Mouse (Mus musculus) ES-E14 (cell line): ENCODE results near the gene Cd96. TPM values are rescaled to one million over a fixed set of nuclear protein-coding genes. Genes with fewer than 3 reads are reported as not detected.

Experiments
- DNase-seq: peaks from one replicate; pipeline ENCODE4 v3.0.0-alpha.2; 2013; ENCODE audit warnings: low read depth, low spot score
- H3K27ac ChIP-seq: 2 replicates; pipeline ENCODE4 v1.5.1; 2012; ENCODE audit warnings: low read depth, mild to moderate bottlenecking, low read length, moderate library complexity, mixed read lengths; ENCODE audit not compliant: poor library complexity, insufficient read depth, severe bottlenecking
- H3K36me3 ChIP-seq: 2 replicates; pipeline ENCODE4 v1.6.1; 2012; ENCODE audit warnings: mild to moderate bottlenecking, low read length, moderate library complexity, mixed read lengths; ENCODE audit not compliant: control insufficient read depth, poor library complexity, insufficient read depth, severe bottlenecking
- H3K4me1 ChIP-seq, 2 experiments: fragments of 150-350 bp in 1 of 2; sonication (generic) in 1 of 2; 2 replicates each; pipeline ENCODE4 v1.6.1; 2012; ENCODE audit warnings: low read length in 2 of 2, mild to moderate bottlenecking in 1 of 2, mixed read lengths in 1 of 2; ENCODE audit not compliant: control insufficient read depth in 2 of 2, insufficient read depth in 2 of 2, poor library complexity in 1 of 2
- H3K4me3 ChIP-seq, 2 experiments: fragments of 150-350 bp in 1 of 2; sonication (generic) in 1 of 2; 2 replicates each; pipeline ENCODE4 v1.5.1; 2012; ENCODE audit warnings: low read length in 2 of 2, low read depth in 1 of 2, mild to moderate bottlenecking in 1 of 2, mixed read lengths in 1 of 2; ENCODE audit not compliant: insufficient read depth in 1 of 2, poor library complexity in 1 of 2, severe bottlenecking in 1 of 2
- H3K9ac ChIP-seq: 2 replicates; pipeline ENCODE4 v1.6.1; 2012; ENCODE audit warnings: low read depth, mild to moderate bottlenecking, low read length, mixed read lengths; ENCODE audit not compliant: poor library complexity, insufficient read depth, severe bottlenecking
- H3K9me3 ChIP-seq: fragments of 150-350 bp; sonication (generic); 2 replicates; pipeline ENCODE4 v1.6.1; 2012; ENCODE audit warnings: low read depth, mild to moderate bottlenecking, low read length; ENCODE audit not compliant: control insufficient read depth, insufficient read depth
- CHD2 ChIP-seq: IDR thresholded peaks from 2 replicates; pipeline ENCODE4 v1.6.1; 2014; ENCODE audit warnings: mild to moderate bottlenecking, low read depth, low read length, inconsistent platforms
- HCFC1 ChIP-seq: IDR thresholded peaks from 2 replicates; pipeline ENCODE4 v1.6.1; 2012; ENCODE audit warnings: low read length, inconsistent platforms, borderline replicate concordance; ENCODE audit not compliant: insufficient read depth
- MAFK ChIP-seq: IDR thresholded peaks from 2 replicates; pipeline ENCODE4 v1.6.1; 2014; ENCODE audit warnings: mild to moderate bottlenecking, low read depth, low read length, inconsistent platforms; ENCODE audit not compliant: insufficient read depth
- ZC3H11A ChIP-seq: IDR thresholded peaks from 2 replicates; pipeline ENCODE4 v1.6.1; 2012; ENCODE audit warnings: low read depth, mild to moderate bottlenecking, inconsistent platforms, low read length, borderline replicate concordance
- ZNF384 ChIP-seq: IDR thresholded peaks from 2 replicates; pipeline ENCODE4 v1.6.1; 2012; ENCODE audit warnings: low read depth, low read length, inconsistent platforms
- in situ Hi-C, 2 experiments: fragments of 600-800 bp; cut with MboI; formaldehyde crosslinking; loops; one replicate each; pipeline ENCODE4 v1.15.1; 2025; ENCODE audit warnings: low sequenced_read_pairs in 2 of 2, inconsistent platforms in 1 of 2; ENCODE audit not compliant: unreplicated experiment in 2 of 2
- total RNA-seq: library from RNA; depleted of rRNA; stranded (reverse); fragments of 300-350 nt; gene quantifications from 2 replicates; pipeline ENCODE4 v1.2.3, GENCODE M21; 2012

Cd96 gene
- total RNA-seq, 1 experiment = 0.71 TPM

- no peak overlapping the region for H3K27ac ChIP-seq
- no peak for TF ChIP-seq MAFK
- no peak for TF ChIP-seq ZC3H11A
- no peak for TF ChIP-seq CHD2
- no peak for TF ChIP-seq ZNF384
- TF ChIP-seq HCFC1 = no peak
- H3K4me3 ChIP-seq = no peak overlapping the region
- H3K4me1 ChIP-seq = peaks cover 0 to 2% of the 10 kb centered on the region in 2 experiments; a peak in 1 of 4 replicates
- no peaks in the 10 kb centered on the region for H3K9me3 ChIP-seq
- no peak for DNase-seq
- H3K36me3 ChIP-seq = no peaks in the 10 kb centered on the region
- H3K9ac ChIP-seq = no peak overlapping the region
- in situ Hi-C loops = no loop called here
These were observed 2.4 kb downstream of the Cd96 start for GRCm38 (mm10) chr16:46117645-46118044.

GRCm38 (mm10) chr16:46114727-46115126 is 5.3 kb downstream of the Cd96 start:
- H3K9ac ChIP-seq = no peak overlapping the region
- H3K4me1 ChIP-seq = no peaks in the 10 kb centered on the region
- H3K36me3 ChIP-seq = no peaks in the 10 kb centered on the region
- TF ChIP-seq HCFC1 = no peak
- no peak for TF ChIP-seq MAFK
- no peak for TF ChIP-seq CHD2
- no peak for TF ChIP-seq ZC3H11A
- no peak for TF ChIP-seq ZNF384
- H3K4me3 ChIP-seq = no peak overlapping the region
- in situ Hi-C loops = no loop called here
- DNase-seq = no peak
- H3K27ac ChIP-seq = no peak overlapping the region
- H3K9me3 ChIP-seq = no peaks in the 10 kb centered on the region

GRCm38 (mm10) chr16:46109536-46109935 is 10.5 kb downstream of the Cd96 start:
- Histone ChIP-seq H3K36me3 (no peaks in the 10 kb centered on the region), H3K4me3 (no peak overlapping the region), H3K27ac (no peak overlapping the region), H3K9ac (no peak overlapping the region), H3K9me3 (no peaks in the 10 kb centered on the region), H3K4me1 (peaks cover 0 to 3% of the 10 kb centered on the region in 2 experiments; a peak in 1 of 4 replicates)
- DNase-seq = no peak
- TF ChIP-seq ZNF384 (no peak), HCFC1 (no peak), CHD2 (no peak), MAFK (no peak), ZC3H11A (no peak)
- in situ Hi-C loops = no loop called here

DNA sequence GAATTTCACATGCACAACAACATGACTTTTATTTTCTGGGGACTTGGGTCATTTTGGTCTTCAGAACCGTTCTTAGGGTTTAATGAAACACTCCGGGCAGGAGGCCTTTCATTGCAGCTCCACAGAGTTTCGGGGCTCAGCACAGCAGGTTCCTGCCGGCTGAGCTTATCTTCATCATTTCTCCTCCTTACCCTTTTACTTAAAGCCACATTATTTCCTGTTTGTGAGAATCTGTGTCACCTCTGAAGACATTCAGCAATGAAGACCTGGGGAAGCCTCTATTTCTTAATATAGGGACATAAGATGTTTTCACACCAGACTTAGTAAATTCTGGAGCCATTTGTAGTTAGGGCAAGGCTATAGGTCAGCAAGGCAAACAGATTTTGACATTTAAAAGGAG is 12.6 kb downstream of the Cd96 start:
- in situ Hi-C loops = no loop called here
- TF ChIP-seq ZC3H11A = no peak
- no peak for TF ChIP-seq MAFK
- no peak for TF ChIP-seq HCFC1
- TF ChIP-seq ZNF384 = no peak
- TF ChIP-seq CHD2 = no peak
- no peak overlapping the region for H3K27ac ChIP-seq

DNA sequence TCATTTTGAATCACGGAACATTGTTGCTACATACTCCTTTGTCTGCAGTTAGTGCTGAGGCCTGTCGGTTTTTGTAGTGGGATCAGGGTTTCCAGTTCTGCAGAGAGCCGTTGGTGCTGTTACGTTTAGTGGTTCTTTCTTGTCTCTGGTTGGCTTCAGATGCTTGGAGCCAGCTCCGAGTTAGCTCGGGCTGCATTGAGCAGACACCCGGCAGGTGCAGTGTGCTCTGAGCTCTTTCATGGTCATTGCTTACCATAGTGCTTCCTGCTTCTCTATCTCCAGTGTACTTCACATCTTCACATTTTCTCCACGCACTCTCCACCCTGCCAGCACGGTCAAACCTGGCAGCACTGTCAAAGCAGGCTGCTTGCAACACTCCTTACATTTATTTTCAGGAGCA is 15.6 kb downstream of the Cd96 start:
- no peak overlapping the region for H3K4me3 ChIP-seq
- H3K27ac ChIP-seq = no peak overlapping the region
- no peaks in the 10 kb centered on the region for H3K36me3 ChIP-seq
- no peak overlapping the region for H3K9ac ChIP-seq
- peaks cover 4 to 13% of the 10 kb centered on the region in 2 experiments; a peak in 3 of 4 replicates for H3K4me1 ChIP-seq
- in situ Hi-C loops = no loop called here
- TF ChIP-seq HCFC1 (no peak), CHD2 (no peak), ZNF384 (no peak), MAFK (no peak), ZC3H11A (no peak)
- DNase-seq = no peak
- no peaks in the 10 kb centered on the region for H3K9me3 ChIP-seq

More for the DNA sequence above, 12.6 kb downstream of the Cd96 start:
- Histone ChIP-seq H3K36me3 (no peaks in the 10 kb centered on the region), H3K4me1 (peaks cover 0 to 11% of the 10 kb centered on the region in 2 experiments; a peak in 2 of 4 replicates), H3K9ac (no peak overlapping the region), H3K4me3 (no peak overlapping the region), H3K9me3 (no peaks in the 10 kb centered on the region)
- no peak for DNase-seq
